Mouse (Mus musculus): Measurements from ENCODE around the gene Cdh7.
"Not testable (repeated sequence)": the region's sequence is repeated elsewhere in the genome, so short reads cannot be mapped to it uniquely, and the experiment has no call there.

Gene Cdh7

GRCm38 (mm10) chr1:109982064-109982808 is at the start of gene Cdh7:
Gene Cdh7, plus strand, starts transcription at chr1:109982431.
- DNase-seq (ENCODE audit: low spot score), result no peak

GRCm38 (mm10) chr1:109932674-109933073 is 49.6 kb upstream of the Cdh7 start:
- peak; percentile 46 for DNase-seq (ENCODE audit: low spot score)

- DNase-seq (ENCODE audit: low spot score), result no peak
Observed at GRCm38 (mm10) chr1:109948571-109948970, 33.7 kb upstream of the Cdh7 start.

- DNase-seq (ENCODE audit: low spot score), result no peak
Observed at GRCm38 (mm10) chr1:109971721-109972425, 10.4 kb upstream of the Cdh7 start.

GRCm38 (mm10) chr1:109972426-109973015 is 9.7 kb upstream of the Cdh7 start:
- no peak for DNase-seq (ENCODE audit: low spot score)

GRCm38 (mm10) chr1:109982809-109983536 is 742 bp downstream of the Cdh7 start:
- DNase-seq (ENCODE audit: low spot score), result no peak

GRCm38 (mm10) chr1:109983537-109983912 is 1.3 kb downstream of the Cdh7 start:
- no peak for DNase-seq (ENCODE audit: low spot score)

GRCm38 (mm10) chr1:109984776-109985175 is 2.5 kb downstream of the Cdh7 start:
- DNase-seq (ENCODE audit: low spot score), result no peak

- no peak for DNase-seq (ENCODE audit: low spot score)
Observed at GRCm38 (mm10) chr1:109985468-109985867, 3.2 kb downstream of the Cdh7 start.

GRCm38 (mm10) chr1:109989541-109989940 is 7.3 kb downstream of the Cdh7 start:
- no peak for DNase-seq (ENCODE audit: low spot score)

GRCm38 (mm10) chr1:109993906-109994305 is 11.7 kb downstream of the Cdh7 start:
- DNase-seq (ENCODE audit: low spot score), result no peak

- no peak for DNase-seq (ENCODE audit: low spot score)
Observed at GRCm38 (mm10) chr1:110004451-110004850, 22.2 kb downstream of the Cdh7 start.

GRCm38 (mm10) chr1:110005038-110005437 is 22.8 kb downstream of the Cdh7 start:
- DNase-seq (ENCODE audit: low spot score), result no peak

- no peak for DNase-seq (ENCODE audit: low spot score)
Observed at GRCm38 (mm10) chr1:110012153-110012552, 29.9 kb downstream of the Cdh7 start.

- DNase-seq (ENCODE audit: low spot score), result no peak
Observed at GRCm38 (mm10) chr1:110056317-110056716, 74.1 kb downstream of the Cdh7 start.

- DNase-seq (ENCODE audit: low spot score), result peak; percentile 9
Observed at GRCm38 (mm10) chr1:110067405-110067804, 85.2 kb downstream of the Cdh7 start.

- no peak for DNase-seq (ENCODE audit: low spot score)
Observed at GRCm38 (mm10) chr1:110078471-110078870, 96.2 kb downstream of the Cdh7 start.

- DNase-seq (ENCODE audit: low spot score), result no peak
Observed at GRCm38 (mm10) chr1:110118071-110118470, 135.8 kb downstream of the Cdh7 start.

GRCm38 (mm10) chr1:110118862-110119261 is 136.6 kb downstream of the Cdh7 start:
- DNase-seq (ENCODE audit: low spot score), result no peak

- DNase-seq (ENCODE audit: low spot score), result not testable (repeated sequence)
Observed at GRCm38 (mm10) chr1:110171459-110171858, 189.2 kb downstream of the Cdh7 start.
